23 mouse cellular contexts compared by ENCODE assay signal in the genomic region with DNA sequence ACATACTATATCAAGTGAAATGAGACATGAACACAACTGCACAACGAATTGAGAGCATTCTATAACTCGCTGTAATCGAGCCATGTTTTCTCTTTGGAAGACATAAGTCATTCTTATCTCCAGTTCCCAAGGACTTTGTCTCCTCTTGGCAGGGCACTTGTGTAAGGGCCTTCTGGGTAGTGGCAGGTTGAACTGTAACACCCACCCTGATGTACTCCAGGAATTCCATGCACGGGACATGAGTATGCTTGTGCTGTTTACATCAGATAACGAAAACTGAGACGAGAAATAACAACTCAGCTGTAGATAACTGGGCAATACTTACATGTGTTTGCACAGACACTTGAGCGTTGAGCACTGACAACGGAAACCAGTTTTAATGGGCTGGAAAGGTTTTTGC. TPM values are rescaled to one million over a fixed set of nuclear protein-coding genes. Genes with fewer than 3 reads are reported as not detected.
DNase-seq lines count a peak whose midpoint lies in the region; ATAC-seq lines count a peak whose summit lies in the region.
"Had no signal": no experiment of that assay in that cellular context is flagged by ENCODE, and none has a peak within 500 bp of the region (broad histone marks: within the 10 kb centered on the region; RNA-seq: fewer than 3 reads in every experiment).

No protein-coding gene starts in this region.

- H3K9me3 ChIP-seq in kidney, embryonic 15.5 days (replicated peaks) = no peaks in the 10 kb centered on the region
- H3K9me3 ChIP-seq in lung, embryonic 16.5 days (ENCODE audit: control insufficient read depth, low read length) = no peaks in the 10 kb centered on the region
- no peaks in the 10 kb centered on the region for H3K9me3 ChIP-seq in intestine, embryonic 16.5 days (ENCODE audit: control insufficient read depth, low read length)
- H3K9me3 ChIP-seq: embryonic facial prominence, embryonic 12.5 days; forebrain, embryonic 12.5 days; hindbrain, embryonic 12.5 days; limb, embryonic 15.5 days; midbrain, embryonic 10.5 days; neural tube, embryonic 13.5 days had no signal

- peak; percentile 37 for ATAC-seq in kidney, embryonic 15.5 days (replicated peaks; ENCODE audit: low FRiP score)
- ATAC-seq in lung, embryonic 16.5 days (ENCODE audit: low read depth) = peak; percentile 76
- peak; percentile 64; the same call in 1 of the 2 replicates for ATAC-seq in intestine, embryonic 16.5 days
- ATAC-seq: midbrain, embryonic 16.5 days had no signal

- no peak overlapping the region for H3K4me3 ChIP-seq in kidney, embryonic 15.5 days (replicated peaks)
- no peak overlapping the region for H3K4me3 ChIP-seq in lung, embryonic 16.5 days (ENCODE audit: low read length)
- no peak overlapping the region for H3K4me3 ChIP-seq in intestine, embryonic 16.5 days (ENCODE audit: low read length)
- H3K4me3 ChIP-seq: embryonic facial prominence, embryonic 12.5 days; erythroblast, embryonic 14.5 days; forebrain, embryonic 12.5 days; hindbrain, embryonic 12.5 days; limb, embryonic 15.5 days; midbrain, embryonic 10.5 days; myocyte; neural tube, embryonic 13.5 days had no signal

- H3K27me3 ChIP-seq in kidney, embryonic 15.5 days = peaks cover 11% of the 10 kb centered on the region; the same call in 1 of the 2 replicates
- no peaks in the 10 kb centered on the region for H3K27me3 ChIP-seq in lung, embryonic 16.5 days (ENCODE audit: control insufficient read depth, insufficient read depth, low read depth, low read length)
- no peaks in the 10 kb centered on the region for H3K27me3 ChIP-seq in intestine, embryonic 16.5 days (replicated peaks; ENCODE audit: control insufficient read depth, insufficient read depth, low read length)
- H3K27me3 ChIP-seq: embryonic facial prominence, embryonic 12.5 days; hindbrain, embryonic 12.5 days had no signal

- WGBS in kidney, embryonic 15.5 days = 20% methylated on average over 8 of the region's 8 CpGs
- WGBS in lung, embryonic 16.5 days = 19% methylated on average over 8 of the region's 8 CpGs
- WGBS in intestine, embryonic 16.5 days = 44% methylated on average over 8 of the region's 8 CpGs

- H3K27ac ChIP-seq in kidney, embryonic 15.5 days = peak overlapping the region; percentile 51; the same call in 1 of the 2 replicates
- H3K27ac ChIP-seq in lung, embryonic 16.5 days (ENCODE audit: low read length) = no peak overlapping the region
- no peak overlapping the region for H3K27ac ChIP-seq in intestine, embryonic 16.5 days (ENCODE audit: low read length)
- H3K27ac ChIP-seq: forebrain, embryonic 12.5 days; hindbrain, embryonic 12.5 days; limb, embryonic 15.5 days; midbrain, embryonic 10.5 days; neural tube, embryonic 13.5 days had no signal

- peaks cover 38% of the 10 kb centered on the region for H3K4me1 ChIP-seq in kidney, embryonic 15.5 days
- peaks cover 3% of the 10 kb centered on the region; the same call in 1 of the 2 replicates for H3K4me1 ChIP-seq in lung, embryonic 16.5 days (replicated peaks; ENCODE audit: control insufficient read depth, insufficient read depth, low read length)
- H3K4me1 ChIP-seq in intestine, embryonic 16.5 days (ENCODE audit: control insufficient read depth, insufficient read depth, low read length) = peaks cover 3% of the 10 kb centered on the region; the same call in 1 of the 2 replicates
- H3K4me1 ChIP-seq: hindbrain, embryonic 12.5 days had no signal

- H3K36me3 ChIP-seq in kidney, embryonic 15.5 days = no peaks in the 10 kb centered on the region
- H3K36me3 ChIP-seq in lung, embryonic 16.5 days (ENCODE audit: control insufficient read depth, insufficient read depth, low read length) = no peaks in the 10 kb centered on the region
- no peaks in the 10 kb centered on the region for H3K36me3 ChIP-seq in intestine, embryonic 16.5 days (ENCODE audit: control insufficient read depth, insufficient read depth, low read length)
- H3K36me3 ChIP-seq: forebrain, embryonic 12.5 days; hindbrain, embryonic 12.5 days; midbrain, embryonic 10.5 days; neural tube, embryonic 13.5 days had no signal

- H3K9ac ChIP-seq in kidney, embryonic 15.5 days = no peak overlapping the region
- no peak overlapping the region for H3K9ac ChIP-seq in lung, embryonic 16.5 days (ENCODE audit: low read length)
- H3K9ac ChIP-seq in intestine, embryonic 16.5 days (ENCODE audit: low read depth, low read length) = no peak overlapping the region
- H3K9ac ChIP-seq: embryonic facial prominence, embryonic 12.5 days; forebrain, embryonic 12.5 days; hindbrain, embryonic 12.5 days; limb, embryonic 15.5 days; neural tube, embryonic 13.5 days had no signal

- no peak overlapping the region for H3K4me2 ChIP-seq in kidney, embryonic 15.5 days
- no peak overlapping the region; the same call in 1 of the 2 replicates for H3K4me2 ChIP-seq in lung, embryonic 16.5 days (ENCODE audit: low read depth, low read length)
- H3K4me2 ChIP-seq in intestine, embryonic 16.5 days (ENCODE audit: low read depth, low read length) = no peak overlapping the region
- H3K4me2 ChIP-seq: embryonic facial prominence, embryonic 12.5 days; forebrain, embryonic 12.5 days; hindbrain, embryonic 12.5 days; limb, embryonic 15.5 days; neural tube, embryonic 13.5 days had no signal

- DNase-seq in adrenal gland, adult (ENCODE audit: inconsistent age in 2 of 2, low spot score in 1 of 2) = peak; percentile 50 to 85
- no peak for DNase-seq in adrenal gland, postnatal 4 days (ENCODE audit: low spot score in 2 of 2)
- no peak for DNase-seq in kidney, postnatal 10 days
- no peak for DNase-seq in lung, postnatal 14 days
- DNase-seq in frontal cortex, postnatal 14 days (ENCODE audit: low spot score in 2 of 2) = no peak
- DNase-seq: cerebellum, adult 9-10 months; gastrocnemius, postnatal 36 days; kidney, adult 9 months; left cerebral cortex, postnatal 4 days; right cerebral cortex, adult 18-20 months; thymus, adult 2 months had no signal

RNA-seq across cellular contexts. Expression of a gene that starts 8.4 kb away (rescaled TPM):
- 10 to 100 TPM; 46.1 to 62.4 TPM for total RNA-seq in adrenal gland, postnatal 4 days (2021)
- 33.9 and 37.1 TPM in 2 replicates for polyA plus RNA-seq in kidney, embryonic 15.5 days (2015; fragmentation: Nextera tagmentation; extraction: Ambion mirVana)
- 63.1 and 70.1 TPM in 2 replicates for polyA plus RNA-seq in lung, embryonic 16.5 days (2015; fragmentation: Nextera tagmentation; extraction: Ambion mirVana)
- 36.2 and 36.3 TPM in 2 replicates for polyA plus RNA-seq in intestine, embryonic 16.5 days (2015; fragmentation: Nextera tagmentation; extraction: Ambion mirVana)

Comparison
In these comparisons a context has a peak if more than half of its experiments do, and no peak if none do; other contexts are left out.
1. DNase-seq: peak in adrenal gland, adult (2 of 2); none in adrenal gland, postnatal 4 days (0 of 2), kidney, postnatal 10 days (single experiment), lung, postnatal 14 days (single experiment) and frontal cortex, postnatal 14 days (0 of 2).
2. Peak in every context shown above with its lines, with median percentiles within 50 percentile points of each other: ATAC-seq.